Mouse (Mus musculus) left cerebral cortex, adult 2 months (tissue): ENCODE data around the gene Dnase2b. TPM values are rescaled to one million over a fixed set of nuclear protein-coding genes. Genes with fewer than 3 reads are reported as not detected.

Source experiments
- DNase-seq, 2 experiments: peaks; one replicate each; pipeline ENCODE4 v3.0.0; 2021 to 2022; ENCODE audit warnings: low spot score in 2 of 2, mixed read lengths in 1 of 2; ENCODE audit errors: extremely low spot score in 1 of 2
- H3K27ac ChIP-seq: fragments of 200-600 bp; 2 replicates; pipeline ENCODE4 v1.8.1; 2022
- H3K4me3 ChIP-seq: fragments of 200-600 bp; 2 replicates; pipeline ENCODE4 v1.8.1; 2022
- CTCF ChIP-seq: fragments of 200-600 bp; IDR thresholded peaks from 2 replicates; pipeline ENCODE4 v1.8.1; 2022; ENCODE audit warnings: antibody characterized with exemption, mild to moderate bottlenecking, moderate library complexity
- intact Hi-C: fragments of 180-260 bp; cut with DNase I; formaldehyde crosslinking; loops from one replicate; pipeline ENCODE4 v1.15.1; 2025
- total RNA-seq, 2 experiments: library from RNA; stranded (reverse); gene quantifications; 2 replicates each; pipeline ENCODE4 v1.2.3; 2021

Gene Dnase2b
- total RNA-seq, 2 experiments from 2014 or later = not detected

- peak overlapping the region; percentile 51 for H3K27ac ChIP-seq
- H3K4me3 ChIP-seq = no peak overlapping the region
- TF ChIP-seq CTCF = no peak
- intact Hi-C loops = no loop called here
- DNase-seq = no peak
Observed at GRCm38 (mm10) chr3:146611261-146611660, 4.1 kb downstream of the Dnase2b start.

GRCm38 (mm10) chr3:146610322-146610721 lies 5.1 kb downstream of the Dnase2b start:
- peak in 1 of 2 experiments; percentile 39 for DNase-seq
- no peak for TF ChIP-seq CTCF
- intact Hi-C loops = no loop called here
- H3K27ac ChIP-seq = peak overlapping the region; percentile 51; the same call in 1 of the 2 replicates
- H3K4me3 ChIP-seq = no peak overlapping the region

GRCm38 (mm10) chr3:146607368-146607767 lies 8.0 kb downstream of the Dnase2b start:
- no peak for TF ChIP-seq CTCF
- intact Hi-C loops = no loop called here
- no peak overlapping the region for H3K4me3 ChIP-seq
- H3K27ac ChIP-seq = peak overlapping the region; percentile 63
- peak in 1 of 2 experiments; percentile 56 for DNase-seq

- TF ChIP-seq CTCF = no peak
- intact Hi-C loops = no loop called here
- H3K4me3 ChIP-seq = no peak overlapping the region
- no peak overlapping the region for H3K27ac ChIP-seq
- no peak for DNase-seq
Observed at GRCm38 (mm10) chr3:146604647-146605046, 10.7 kb downstream of the Dnase2b start.

- TF ChIP-seq CTCF = no peak
- DNase-seq = no peak
- no peak overlapping the region for H3K4me3 ChIP-seq
- H3K27ac ChIP-seq = no peak overlapping the region
- intact Hi-C loops = no loop called here
Observed at GRCm38 (mm10) chr3:146602531-146602930, 12.9 kb downstream of the Dnase2b start.

- no peak for DNase-seq
- TF ChIP-seq CTCF = no peak
- intact Hi-C loops = no loop called here
- Histone ChIP-seq H3K27ac (no peak overlapping the region), H3K4me3 (no peak overlapping the region)
Observed at GRCm38 (mm10) chr3:146601205-146601604, 14.2 kb downstream of the Dnase2b start.

- DNase-seq = no peak
- H3K27ac ChIP-seq = peak overlapping the region; percentile 75
- intact Hi-C loops = loop anchor here (1.0 to 2.0 kb wide), 2 partner anchors 21 to 31 kb away; no protein-coding TSS in a partner anchor
- no peak for TF ChIP-seq CTCF
- H3K4me3 ChIP-seq = no peak overlapping the region
Observed at GRCm38 (mm10) chr3:146599198-146599900, 16.0 kb downstream of the Dnase2b start.

- no peak for TF ChIP-seq CTCF
- DNase-seq = no peak
- Histone ChIP-seq H3K4me3 (no peak overlapping the region), H3K27ac (peak overlapping the region; percentile 75)
- intact Hi-C loops = loop anchor here (2.0 kb wide), 1 partner anchor 30 kb away; no protein-coding TSS in a partner anchor
Observed at GRCm38 (mm10) chr3:146598411-146598810, 17.0 kb downstream of the Dnase2b start.

GRCm38 (mm10) chr3:146596864-146597263 lies 18.5 kb downstream of the Dnase2b start:
- Histone ChIP-seq H3K27ac (no peak overlapping the region), H3K4me3 (no peak overlapping the region)
- intact Hi-C loops = no loop called here
- no peak for DNase-seq
- no peak for TF ChIP-seq CTCF

- no peak for DNase-seq
- TF ChIP-seq CTCF = no peak
- no peak overlapping the region for H3K4me3 ChIP-seq
- intact Hi-C loops = no loop called here
- H3K27ac ChIP-seq = no peak overlapping the region
Observed at GRCm38 (mm10) chr3:146596387-146596786, 19.0 kb downstream of the Dnase2b start.

- H3K27ac ChIP-seq = no peak overlapping the region
- H3K4me3 ChIP-seq = no peak overlapping the region
- DNase-seq = no peak
- intact Hi-C loops = no loop called here
- no peak for TF ChIP-seq CTCF
Observed at GRCm38 (mm10) chr3:146595440-146595839, 20.0 kb downstream of the Dnase2b start.

GRCm38 (mm10) chr3:146591601-146592000 lies 23.8 kb downstream of the Dnase2b start:
- no peak overlapping the region for H3K27ac ChIP-seq
- TF ChIP-seq CTCF = no peak
- intact Hi-C loops = no loop called here
- DNase-seq = no peak
- no peak overlapping the region for H3K4me3 ChIP-seq

GRCm38 (mm10) chr3:146591159-146591558 lies 24.2 kb downstream of the Dnase2b start:
- no peak for TF ChIP-seq CTCF
- no peak overlapping the region for H3K4me3 ChIP-seq
- no peak overlapping the region for H3K27ac ChIP-seq
- DNase-seq = no peak
- intact Hi-C loops = no loop called here
